Mouse (Mus musculus) forebrain, embryonic 12.5 days (tissue): ENCODE measurements around the gene Zic5. TPM values are rescaled to one million over a fixed set of nuclear protein-coding genes. Genes with fewer than 3 reads are reported as not detected.

Experiments used
- ATAC-seq: fragments of 200-750 bp; cut with Nextera tagmentation; 2 replicates; pipeline ENCODE4 v1.8.0; 2017; ENCODE audit warnings: moderate TSS enrichment; ENCODE audit not compliant: low FRiP score
- H3K27ac ChIP-seq: fragments of 300-500 bp; sonication (generic); 2 replicates; pipeline ENCODE4 v1.5.1; 2016; ENCODE audit warnings: mild to moderate bottlenecking
- H3K27me3 ChIP-seq: fragments of 300-500 bp; sonication (generic); 2 replicates; pipeline ENCODE4 v1.6.1; 2016; ENCODE audit warnings: mild to moderate bottlenecking
- H3K36me3 ChIP-seq: fragments of 300-500 bp; sonication (generic); replicated peaks from 2 replicates; pipeline ENCODE4 v1.6.1; 2016; ENCODE audit warnings: mild to moderate bottlenecking
- H3K4me1 ChIP-seq: fragments of 300-500 bp; sonication (generic); 2 replicates; pipeline ENCODE4 v1.6.1; 2016
- H3K4me2 ChIP-seq: fragments of 300-500 bp; sonication (generic); 2 replicates; pipeline ENCODE4 v1.6.1; 2016; ENCODE audit warnings: mild to moderate bottlenecking, moderate library complexity
- H3K4me3 ChIP-seq: fragments of 300-500 bp; sonication (generic); replicated peaks from 2 replicates; pipeline ENCODE4 v1.5.1; 2016; ENCODE audit warnings: mild to moderate bottlenecking
- H3K9ac ChIP-seq: fragments of 300-500 bp; sonication (generic); 2 replicates; pipeline ENCODE4 v1.6.1; 2016; ENCODE audit warnings: mild to moderate bottlenecking
- H3K9me3 ChIP-seq: fragments of 300-500 bp; sonication (generic); 2 replicates; pipeline ENCODE4 v1.6.1; 2016
- WGBS: fragments of 180-500 bp; shearing (Covaris S2); methylation state at CpG from one replicate; pipeline ENCODE4 v1.1.7; 2016; 5-methylcytosine and 5-hydroxymethylcytosine counted together
- polyA plus RNA-seq: library from polyadenylated mRNA; unstranded; fragments of >200 nt; fragmentation: Nextera tagmentation; extraction: Ambion mirVana; gene quantifications from 2 replicates; pipeline ENCODE4 v1.2.1, GENCODE M21; 2016

Gene Zic5
- polyA plus RNA-seq, 1 experiment from 2014 or later: 25.8 TPM

- ATAC-seq: no peak
- H3K4me3 ChIP-seq: peak overlapping the region; percentile 50
- H3K4me1 ChIP-seq: peaks cover 53% of the 10 kb centered on the region
- peak overlapping the region; percentile 70 for H3K9ac ChIP-seq
- 4% methylated on average over 29 of the region's 29 CpGs for WGBS
- H3K9me3 ChIP-seq: no peaks in the 10 kb centered on the region
- H3K4me2 ChIP-seq: peak overlapping the region; percentile 76
- H3K27ac ChIP-seq: peak overlapping the region; percentile 89
- peaks cover 68% of the 10 kb centered on the region for H3K27me3 ChIP-seq
- H3K36me3 ChIP-seq: no peaks in the 10 kb centered on the region
Measured at GRCm38 (mm10) chr14:122449601-122450495, 15.6 kb downstream of the Zic5 start.

GRCm38 (mm10) chr14:122436850-122437249 is 28.6 kb downstream of the Zic5 start:
- ATAC-seq: peak; percentile 39; the same call in 1 of the 2 replicates
- 61% methylated on average over 10 of the region's 10 CpGs for WGBS
- H3K36me3 ChIP-seq: no peaks in the 10 kb centered on the region
- no peaks in the 10 kb centered on the region; the same call in 1 of the 2 replicates for H3K27me3 ChIP-seq
- no peak overlapping the region for H3K4me2 ChIP-seq
- no peak overlapping the region for H3K9ac ChIP-seq
- H3K9me3 ChIP-seq: no peaks in the 10 kb centered on the region
- no peak overlapping the region for H3K4me3 ChIP-seq
- H3K4me1 ChIP-seq: 0 out of 2 replicates have a peak, but pooled peaks cover 7% of the 10 kb centered on the region
- no peak overlapping the region for H3K27ac ChIP-seq

GRCm38 (mm10) chr14:122434039-122434438 is 31.4 kb downstream of the Zic5 start:
- Histone ChIP-seq H3K9ac (no peak overlapping the region), H3K4me1 (0 out of 2 replicates have a peak, but pooled peaks cover 7% of the 10 kb centered on the region), H3K4me3 (no peak overlapping the region), H3K36me3 (no peaks in the 10 kb centered on the region), H3K27ac (no peak overlapping the region), H3K4me2 (no peak overlapping the region), H3K27me3 (no peaks in the 10 kb centered on the region), H3K9me3 (no peaks in the 10 kb centered on the region)
- no peak for ATAC-seq
- WGBS: 90% methylated on average over 10 of the region's 10 CpGs

- H3K27me3 ChIP-seq: no peaks in the 10 kb centered on the region
- 64% methylated on average over 3 of the region's 3 CpGs for WGBS
- H3K9me3 ChIP-seq: no peaks in the 10 kb centered on the region
- H3K4me1 ChIP-seq: peaks cover 8% of the 10 kb centered on the region
- ATAC-seq: no peak
- no peak overlapping the region for H3K27ac ChIP-seq
- no peak overlapping the region for H3K9ac ChIP-seq
- no peak overlapping the region for H3K4me2 ChIP-seq
- no peak overlapping the region for H3K4me3 ChIP-seq
- no peaks in the 10 kb centered on the region for H3K36me3 ChIP-seq
Measured at GRCm38 (mm10) chr14:122432558-122432957, 32.9 kb downstream of the Zic5 start.

- Histone ChIP-seq H3K4me1 (peaks cover 14% of the 10 kb centered on the region), H3K4me2 (no peak overlapping the region), H3K36me3 (no peaks in the 10 kb centered on the region), H3K9ac (no peak overlapping the region), H3K27me3 (0 out of 2 replicates have a peak, but pooled peaks cover 4% of the 10 kb centered on the region), H3K4me3 (no peak overlapping the region), H3K9me3 (no peaks in the 10 kb centered on the region), H3K27ac (no peak overlapping the region)
- no peak for ATAC-seq
- WGBS: 87% methylated on average over 3 of the region's 3 CpGs
Measured at GRCm38 (mm10) chr14:122427654-122428053, 37.8 kb downstream of the Zic5 start.

GRCm38 (mm10) chr14:122427204-122427560 is 38.3 kb downstream of the Zic5 start:
- H3K27ac ChIP-seq: peak overlapping the region; percentile 26; the same call in 1 of the 2 replicates
- no peak for ATAC-seq

GRCm38 (mm10) chr14:122426529-122427203 is 38.8 kb downstream of the Zic5 start:
- Histone ChIP-seq H3K9ac (no peak overlapping the region), H3K4me2 (no peak overlapping the region; the same call in 1 of the 2 replicates), H3K4me1 (peaks cover 14% of the 10 kb centered on the region), H3K27me3 (peaks cover 8% of the 10 kb centered on the region; the same call in 1 of the 2 replicates), H3K9me3 (no peaks in the 10 kb centered on the region), H3K36me3 (no peaks in the 10 kb centered on the region), H3K27ac (peak overlapping the region; percentile 26; the same call in 1 of the 2 replicates), H3K4me3 (no peak overlapping the region)
- WGBS: 56% methylated on average over 10 of the region's 10 CpGs
- ATAC-seq: no peak

More at GRCm38 (mm10) chr14:122427204-122427560, 38.3 kb downstream of the Zic5 start:
- Histone ChIP-seq H3K9ac (no peak overlapping the region), H3K9me3 (no peaks in the 10 kb centered on the region), H3K4me2 (no peak overlapping the region; the same call in 1 of the 2 replicates), H3K4me3 (no peak overlapping the region), H3K4me1 (peaks cover 14% of the 10 kb centered on the region), H3K36me3 (no peaks in the 10 kb centered on the region), H3K27me3 (peaks cover 5% of the 10 kb centered on the region; the same call in 1 of the 2 replicates)
- 61% methylated on average over 8 of the region's 8 CpGs for WGBS

- WGBS: 87% methylated on average over 3 of the region's 3 CpGs
- H3K4me1 ChIP-seq: peaks cover 14% of the 10 kb centered on the region
- no peak overlapping the region for H3K4me2 ChIP-seq
- H3K27ac ChIP-seq: no peak overlapping the region
- no peaks in the 10 kb centered on the region for H3K9me3 ChIP-seq
- H3K9ac ChIP-seq: no peak overlapping the region
- no peak for ATAC-seq
- no peaks in the 10 kb centered on the region for H3K36me3 ChIP-seq
- H3K27me3 ChIP-seq: peaks cover 8% of the 10 kb centered on the region; the same call in 1 of the 2 replicates
- no peak overlapping the region for H3K4me3 ChIP-seq
Measured at GRCm38 (mm10) chr14:122424441-122424840, 41.0 kb downstream of the Zic5 start.

GRCm38 (mm10) chr14:122416166-122416771 is 49.2 kb downstream of the Zic5 start:
- 6% methylated on average over 4 of the region's 4 CpGs for WGBS
- no peaks in the 10 kb centered on the region for H3K9me3 ChIP-seq
- ATAC-seq: no peak

GRCm38 (mm10) chr14:122414786-122415185 is 50.7 kb downstream of the Zic5 start:
- H3K4me3 ChIP-seq: no peak overlapping the region
- no peaks in the 10 kb centered on the region for H3K9me3 ChIP-seq
- no peak overlapping the region for H3K9ac ChIP-seq
- H3K4me1 ChIP-seq: peaks cover 13% of the 10 kb centered on the region
- no peak overlapping the region for H3K27ac ChIP-seq
- ATAC-seq: no peak
- H3K36me3 ChIP-seq: no peaks in the 10 kb centered on the region
- no peak overlapping the region for H3K4me2 ChIP-seq
- WGBS: 94% methylated on average over 2 of the region's 2 CpGs
- peaks cover 26% of the 10 kb centered on the region for H3K27me3 ChIP-seq

More at GRCm38 (mm10) chr14:122416166-122416771, 49.2 kb downstream of the Zic5 start:
- Histone ChIP-seq H3K4me2 (peak overlapping the region; percentile 19; the same call in 1 of the 2 replicates), H3K36me3 (no peaks in the 10 kb centered on the region), H3K27me3 (peaks cover 16% of the 10 kb centered on the region), H3K4me1 (peaks cover 13% of the 10 kb centered on the region), H3K4me3 (no peak overlapping the region), H3K9ac (no peak overlapping the region), H3K27ac (peak overlapping the region; percentile 71)

GRCm38 (mm10) chr14:122413542-122413928 is 51.9 kb downstream of the Zic5 start:
- H3K9me3 ChIP-seq: no peaks in the 10 kb centered on the region
- H3K27ac ChIP-seq: 0 out of 2 replicates have a peak overlapping the region, but pooled peaks have one; percentile 19
- H3K4me3 ChIP-seq: no peak overlapping the region
- H3K36me3 ChIP-seq: no peaks in the 10 kb centered on the region
- no peak overlapping the region for H3K9ac ChIP-seq
- H3K4me1 ChIP-seq: peaks cover 13% of the 10 kb centered on the region
- H3K27me3 ChIP-seq: peaks cover 35% of the 10 kb centered on the region
- WGBS: 84% methylated on average over 2 of the region's 2 CpGs
- ATAC-seq: no peak
- no peak overlapping the region for H3K4me2 ChIP-seq
